Mouse (Mus musculus) heart, postnatal 0 days (tissue): ENCODE results near the gene Fam189a1. TPM values are rescaled to one million over a fixed set of nuclear protein-coding genes. Genes with fewer than 3 reads are reported as not detected.

Source experiments
- ATAC-seq: fragments of 200-750 bp; cut with Nextera tagmentation; 2 replicates; pipeline ENCODE4 v1.8.0; 2017; ENCODE audit warnings: low read depth, moderate number of reproducible peaks, moderate library complexity; ENCODE audit not compliant: insufficient read depth
- DNase-seq: peaks from one replicate; pipeline ENCODE4 v3.0.0-alpha.2; 2016; ENCODE audit warnings: low spot score
- H3K27ac ChIP-seq: fragments of 300-500 bp; sonication (generic); 2 replicates; pipeline ENCODE4 v1.5.1; 2014; ENCODE audit warnings: low read depth, mild to moderate bottlenecking
- H3K27me3 ChIP-seq: fragments of 300-500 bp; sonication (generic); 2 replicates; pipeline ENCODE4 v1.6.1; 2014; ENCODE audit warnings: low read length, mixed read lengths; ENCODE audit not compliant: control insufficient read depth, insufficient read depth
- H3K36me3 ChIP-seq: fragments of 300-500 bp; sonication (generic); replicated peaks from 2 replicates; pipeline ENCODE4 v1.6.1; 2014; ENCODE audit warnings: low read length, mixed read lengths; ENCODE audit not compliant: control insufficient read depth, insufficient read depth
- H3K4me1 ChIP-seq: fragments of 300-500 bp; sonication (generic); 2 replicates; pipeline ENCODE4 v1.6.1; 2014; ENCODE audit warnings: antibody characterized with exemption; ENCODE audit not compliant: control insufficient read depth, insufficient read depth
- H3K4me2 ChIP-seq: fragments of 300-500 bp; sonication (generic); 2 replicates; pipeline ENCODE4 v1.6.1; 2014; ENCODE audit warnings: low read depth, mild to moderate bottlenecking, low read length, moderate library complexity
- H3K4me3 ChIP-seq: fragments of 300-500 bp; sonication (generic); 2 replicates; pipeline ENCODE4 v1.5.1; 2014; ENCODE audit warnings: low read depth, low read length
- H3K9ac ChIP-seq: fragments of 300-500 bp; sonication (generic); replicated peaks from 2 replicates; pipeline ENCODE4 v1.6.1; 2014; ENCODE audit warnings: low read depth, low read length, mixed read lengths
- H3K9me3 ChIP-seq: fragments of 300-500 bp; sonication (generic); replicated peaks from 2 replicates; pipeline ENCODE4 v1.6.1; 2016; ENCODE audit warnings: low read length; ENCODE audit not compliant: control insufficient read depth
- CTCF ChIP-seq: IDR thresholded peaks from 2 replicates; pipeline ENCODE4 v1.5.1; 2016; ENCODE audit warnings: antibody characterized with exemption, control low read depth, low read depth
- EP300 ChIP-seq: IDR thresholded peaks from 2 replicates; pipeline ENCODE4 v1.6.1; 2016; ENCODE audit warnings: antibody characterized with exemption, low read depth
- WGBS: fragments of 180-500 bp; shearing (Covaris S2); extraction: QIAGEN DNeasy Blood & Tissue Kit; methylation state at CpG from one replicate; pipeline ENCODE4 v1.1.7; 2014; 5-methylcytosine and 5-hydroxymethylcytosine counted together
- polyA plus RNA-seq: library from polyadenylated mRNA; unstranded; fragments of >200 nt; fragmentation: Nextera tagmentation; extraction: Ambion mirVana; gene quantifications from 2 replicates; pipeline ENCODE4 v1.2.1, GENCODE M21; 2015
- total RNA-seq: library from RNA; depleted of rRNA; stranded (reverse); fragments of >200 nt; gene quantifications from 2 replicates; pipeline ENCODE4 v1.2.3, GENCODE M21; 2014; ENCODE audit warnings: low replicate concordance

Gene Fam189a1
- total and polyA plus RNA-seq, 2 experiments from 2014 or later = 0.11 to 0.42 TPM

DNA sequence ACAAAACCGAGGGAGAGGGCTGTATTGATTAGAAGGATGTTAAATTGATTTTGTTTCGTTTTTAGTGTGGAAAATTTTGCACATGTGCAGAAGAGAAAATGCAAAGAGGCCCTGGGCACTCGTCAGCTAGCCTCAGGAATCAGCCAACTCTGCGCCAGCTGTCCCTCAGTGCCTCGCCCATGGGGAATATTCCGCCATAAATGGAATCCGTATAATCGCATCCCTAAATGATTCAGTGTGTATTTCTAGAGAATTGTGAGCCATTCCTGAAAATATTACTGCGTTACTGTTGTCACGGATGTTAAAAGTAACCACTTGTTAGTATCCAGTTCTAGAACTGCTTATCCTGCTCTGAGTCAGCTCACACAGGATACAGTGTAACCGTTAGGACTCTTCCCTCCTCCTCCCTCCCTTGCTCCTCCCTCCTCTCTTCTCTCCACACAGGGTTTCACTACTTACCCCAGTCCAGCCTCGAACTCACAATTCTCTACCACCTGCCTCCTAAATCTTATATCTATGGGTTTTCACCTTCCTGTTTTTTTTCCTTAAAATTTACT is 299.8 kb downstream of the Fam189a1 start:
- TF ChIP-seq CTCF (no peak), EP300 (no peak)
- WGBS = 71% methylated on average over 12 of the region's 12 CpGs
- no peaks in the 10 kb centered on the region for H3K4me1 ChIP-seq
- ATAC-seq (no peak), DNase-seq (no peak)
- H3K9ac ChIP-seq = no peak overlapping the region
- no peak overlapping the region for H3K27ac ChIP-seq
- H3K27me3 ChIP-seq = no peaks in the 10 kb centered on the region
- no peak overlapping the region for H3K4me3 ChIP-seq
- H3K36me3 ChIP-seq = no peaks in the 10 kb centered on the region
- no peaks in the 10 kb centered on the region for H3K9me3 ChIP-seq
- no peak overlapping the region for H3K4me2 ChIP-seq

DNA sequence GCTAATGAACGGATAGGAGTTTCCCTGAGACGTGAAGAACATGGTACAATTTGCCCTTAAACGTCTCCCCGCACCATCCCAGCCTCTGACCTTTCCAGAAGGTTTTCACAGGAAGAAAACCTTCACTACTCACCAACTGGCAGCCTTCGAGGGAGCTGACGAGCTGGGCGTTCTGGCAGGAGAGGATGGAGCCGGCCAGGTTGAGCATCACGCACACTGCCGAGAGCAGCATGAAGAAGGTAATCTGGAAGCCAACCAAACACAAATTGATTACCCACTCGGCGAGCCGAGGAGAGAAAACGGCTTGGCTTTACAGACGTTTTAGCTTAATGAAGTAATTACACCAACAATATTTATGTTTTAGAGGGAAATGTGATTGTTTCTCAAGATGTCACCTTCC is 300.4 kb downstream of the Fam189a1 start:
- no peak for ATAC-seq
- no peak for TF ChIP-seq EP300
- no peak for TF ChIP-seq CTCF

GRCm38 (mm10) chr7:64855389-64855927 is 300.9 kb downstream of the Fam189a1 start:
- WGBS = 68% methylated on average over 6 of the region's 10 CpGs
- no peak for ATAC-seq

More for the DNA sequence above, 300.4 kb downstream of the Fam189a1 start:
- WGBS = 69% methylated on average over 15 of the region's 15 CpGs
- H3K36me3 ChIP-seq = no peaks in the 10 kb centered on the region
- no peak overlapping the region for H3K9ac ChIP-seq
- no peak for DNase-seq
- no peak overlapping the region for H3K4me2 ChIP-seq
- no peaks in the 10 kb centered on the region for H3K4me1 ChIP-seq
- H3K4me3 ChIP-seq = no peak overlapping the region
- H3K27me3 ChIP-seq = no peaks in the 10 kb centered on the region
- no peak overlapping the region for H3K27ac ChIP-seq
- H3K9me3 ChIP-seq = no peaks in the 10 kb centered on the region

DNA sequence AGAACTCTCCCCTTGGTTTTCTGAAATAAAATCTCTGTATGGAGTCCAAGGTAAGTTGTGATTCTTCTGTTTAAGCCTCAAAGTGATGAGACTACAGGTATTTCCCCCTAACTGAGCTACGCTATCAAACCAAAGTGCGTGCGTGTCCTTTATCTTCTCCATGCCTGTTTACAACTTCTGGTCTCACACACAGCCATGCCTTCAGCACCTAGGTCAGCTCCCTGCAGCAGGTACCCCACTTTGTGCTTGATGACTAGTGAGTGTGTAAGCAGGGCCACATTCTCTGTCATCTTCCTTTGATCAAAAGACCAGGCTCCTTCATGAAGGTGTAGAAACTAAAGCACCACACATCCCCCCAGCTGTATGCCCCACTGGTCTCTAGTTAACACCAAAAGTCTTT is 305.6 kb downstream of the Fam189a1 start:
- no peak for DNase-seq

More at GRCm38 (mm10) chr7:64855389-64855927, 300.9 kb downstream of the Fam189a1 start:
- Histone ChIP-seq H3K9ac (no peak overlapping the region), H3K9me3 (no peaks in the 10 kb centered on the region), H3K4me1 (no peaks in the 10 kb centered on the region), H3K36me3 (no peaks in the 10 kb centered on the region), H3K4me2 (no peak overlapping the region), H3K27ac (no peak overlapping the region), H3K27me3 (no peaks in the 10 kb centered on the region), H3K4me3 (no peak overlapping the region)
- DNase-seq = no peak
- TF ChIP-seq CTCF (no peak), EP300 (no peak)

DNA sequence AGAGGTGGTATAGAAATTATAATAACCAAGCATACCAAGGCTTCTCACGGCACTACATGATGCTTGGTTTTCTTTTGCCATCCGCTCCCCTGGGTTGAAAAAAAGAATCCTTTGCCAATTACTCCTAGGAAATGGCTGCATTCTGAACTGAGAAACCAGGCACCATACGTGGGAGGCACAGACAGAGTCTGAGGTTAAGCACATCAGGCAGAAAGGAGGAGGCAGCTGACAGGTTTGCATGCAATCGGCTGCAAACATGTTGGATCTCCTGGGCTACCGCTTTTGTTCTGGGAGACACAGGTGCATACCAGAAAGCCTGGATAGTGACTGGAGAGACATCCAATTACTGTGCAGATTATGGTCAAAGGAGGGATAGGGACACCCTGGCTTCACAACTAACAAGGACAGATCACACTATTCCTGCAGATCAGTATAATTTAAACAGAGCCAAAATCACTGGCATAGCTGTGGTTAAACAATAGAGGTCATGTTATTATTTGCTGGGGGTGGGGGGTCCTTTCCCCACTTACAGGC is 308.9 kb downstream of the Fam189a1 start:
- Histone ChIP-seq H3K4me2 (no peak overlapping the region), H3K4me3 (no peak overlapping the region), H3K9me3 (0 out of 2 replicates have a peak, but pooled peaks cover 2% of the 10 kb centered on the region), H3K4me1 (no peaks in the 10 kb centered on the region), H3K27ac (no peak overlapping the region), H3K9ac (no peak overlapping the region), H3K27me3 (no peaks in the 10 kb centered on the region), H3K36me3 (no peaks in the 10 kb centered on the region)
- no peak for TF ChIP-seq CTCF
- WGBS = 79% methylated on average over 5 of the region's 5 CpGs
- DNase-seq = no peak
- ATAC-seq = no peak

More for the DNA sequence above, 305.6 kb downstream of the Fam189a1 start:
- no peaks in the 10 kb centered on the region for H3K27me3 ChIP-seq
- H3K36me3 ChIP-seq = no peaks in the 10 kb centered on the region
- TF ChIP-seq EP300 (no peak), CTCF (no peak)
- 13% methylated on average over 3 of the region's 3 CpGs for WGBS
- H3K4me2 ChIP-seq = no peak overlapping the region
- no peak overlapping the region for H3K9ac ChIP-seq
- no peaks in the 10 kb centered on the region for H3K4me1 ChIP-seq
- H3K9me3 ChIP-seq = no peaks in the 10 kb centered on the region
- ATAC-seq = no peak
- H3K27ac ChIP-seq = no peak overlapping the region
- no peak overlapping the region for H3K4me3 ChIP-seq

GRCm38 (mm10) chr7:64846061-64846460 is 310.3 kb downstream of the Fam189a1 start:
- no peak overlapping the region for H3K9ac ChIP-seq
- TF ChIP-seq EP300 (no peak), CTCF (no peak)
- no peaks in the 10 kb centered on the region for H3K36me3 ChIP-seq
- WGBS = 31% methylated on average over 3 of the region's 3 CpGs
- H3K27ac ChIP-seq = no peak overlapping the region
- H3K4me3 ChIP-seq = no peak overlapping the region
- H3K4me1 ChIP-seq = no peaks in the 10 kb centered on the region
- peak; percentile 82 for ATAC-seq
- H3K4me2 ChIP-seq = no peak overlapping the region
- DNase-seq = peak; percentile 73
- H3K27me3 ChIP-seq = no peaks in the 10 kb centered on the region
- 0 out of 2 replicates have a peak, but pooled peaks cover 2% of the 10 kb centered on the region for H3K9me3 ChIP-seq
